Mouse (Mus musculus): ENCODE results near the gene Arhgef28. TPM values are rescaled to one million over a fixed set of nuclear protein-coding genes. Genes with fewer than 3 reads are reported as not detected.
"Not testable (repeated sequence)": the region's sequence is repeated elsewhere in the genome, so short reads cannot be mapped to it uniquely, and the experiment has no call there.

The Arhgef28 gene
- total RNA-seq, 1 experiment from 2014 or later, result 19.8 TPM

GRCm38 (mm10) chr13:98069646-98070045, 136.6 kb downstream of the Arhgef28 start:
- DNase-seq, result no peak

GRCm38 (mm10) chr13:98062843-98063242, 143.4 kb downstream of the Arhgef28 start:
- DNase-seq, result no peak

GRCm38 (mm10) chr13:98060121-98060520, 146.1 kb downstream of the Arhgef28 start:
- DNase-seq, result not testable (repeated sequence)

GRCm38 (mm10) chr13:98055194-98055593, 151.0 kb downstream of the Arhgef28 start:
- DNase-seq, result no peak

- DNase-seq, result peak; percentile 51
Observed at GRCm38 (mm10) chr13:98040628-98041150, 165.6 kb downstream of the Arhgef28 start.

GRCm38 (mm10) chr13:98038731-98039130, 167.5 kb downstream of the Arhgef28 start:
- DNase-seq, result no peak

- DNase-seq, result no peak
Observed at GRCm38 (mm10) chr13:98037693-98038092, 168.5 kb downstream of the Arhgef28 start.

- no peak for DNase-seq
Observed at GRCm38 (mm10) chr13:98031642-98031960, 174.6 kb downstream of the Arhgef28 start.

GRCm38 (mm10) chr13:98030959-98031641, 175.1 kb downstream of the Arhgef28 start:
- peak; percentile 54 for DNase-seq

- DNase-seq, result no peak
Observed at GRCm38 (mm10) chr13:98030041-98030440, 176.2 kb downstream of the Arhgef28 start.

- DNase-seq, result no peak
Observed at GRCm38 (mm10) chr13:98028711-98029250, 177.5 kb downstream of the Arhgef28 start.

GRCm38 (mm10) chr13:98027641-98028204, 178.5 kb downstream of the Arhgef28 start:
- DNase-seq, result peak; percentile 76

- DNase-seq, result no peak
Observed at GRCm38 (mm10) chr13:98027122-98027521, 179.1 kb downstream of the Arhgef28 start.

- DNase-seq, result no peak
Observed at GRCm38 (mm10) chr13:98025706-98026504, 180.3 kb downstream of the Arhgef28 start.

GRCm38 (mm10) chr13:98025162-98025561, 181.1 kb downstream of the Arhgef28 start:
- no peak for DNase-seq

- DNase-seq, result no peak
Observed at GRCm38 (mm10) chr13:98024680-98025079, 181.6 kb downstream of the Arhgef28 start.

GRCm38 (mm10) chr13:98021906-98022305, 184.3 kb downstream of the Arhgef28 start:
- no peak for DNase-seq

- not testable (repeated sequence) for DNase-seq
Observed at GRCm38 (mm10) chr13:98018837-98019236, 187.4 kb downstream of the Arhgef28 start.

- DNase-seq, result no peak
Observed at GRCm38 (mm10) chr13:98016923-98017588, 189.2 kb downstream of the Arhgef28 start.

GRCm38 (mm10) chr13:98015981-98016922, 190.0 kb downstream of the Arhgef28 start:
- DNase-seq, result no peak

GRCm38 (mm10) chr13:98014892-98015291, 191.3 kb downstream of the Arhgef28 start:
- DNase-seq, result no peak
